Mouse (Mus musculus) lung, postnatal 25 days (tissue): ENCODE data around the gene 4930548H24Rik.
"Not testable (repeated sequence)": the region's sequence is repeated elsewhere in the genome, so short reads cannot be mapped to it uniquely, and the experiment has no call there.

Experiments used
- DNase-seq: peaks from one replicate; pipeline ENCODE4 v3.0.0; 2022; ENCODE audit warnings: low spot score

Gene 4930548H24Rik

DNA sequence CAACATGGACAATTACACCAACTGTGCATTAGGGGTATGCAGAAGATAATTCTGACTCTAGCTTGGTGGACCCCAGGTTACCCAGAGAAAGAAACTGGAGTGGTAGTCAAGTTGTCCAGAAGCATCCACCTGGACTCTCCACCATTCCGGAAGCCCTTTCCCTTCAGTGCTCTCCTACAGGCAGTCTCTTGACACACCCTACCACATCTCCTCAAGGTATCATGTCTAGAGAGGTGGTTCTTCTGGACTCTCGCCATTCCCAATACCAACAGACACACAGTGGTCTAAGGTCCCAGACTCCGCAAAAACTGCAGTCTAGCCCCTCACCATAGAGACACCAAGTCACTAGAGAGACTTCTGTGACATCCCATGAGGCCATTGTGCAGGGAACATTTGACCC lies at the start of gene 4930548H24Rik:
Gene 4930548H24Rik, plus strand, starts transcription at position 301 of the 400 bp plus-strand sequence.
- DNase-seq, result no peak

DNA sequence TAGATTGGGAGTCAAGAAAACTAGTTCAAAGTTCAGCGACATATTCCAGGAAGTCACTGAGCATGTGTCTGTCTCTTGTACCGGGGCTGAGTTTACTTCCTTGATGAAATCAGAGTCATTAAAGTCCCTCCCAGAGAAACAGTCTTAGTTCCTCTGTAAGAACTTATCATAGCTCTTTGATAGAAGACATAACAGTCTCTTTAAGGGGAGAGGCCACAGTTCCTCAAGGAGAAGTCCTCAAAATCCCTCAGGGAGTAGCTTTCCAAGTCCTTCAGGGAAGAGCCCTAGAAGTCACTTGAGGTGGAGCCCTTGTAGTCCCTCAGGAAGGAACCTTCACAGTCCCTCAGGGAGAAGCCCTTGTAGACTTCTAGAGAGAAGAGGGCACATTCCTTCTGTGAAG lies 34.2 kb upstream of the 4930548H24Rik start:
- DNase-seq, result peak; percentile 45

- peak; percentile 97 for DNase-seq
These were observed 33.5 kb upstream of the 4930548H24Rik start, which contains the start of gene Zfp512 for GRCm38 (mm10) chr5:31451878-31452561. Gene Zfp512, plus strand, starts transcription at chr5:31452431.

DNA sequence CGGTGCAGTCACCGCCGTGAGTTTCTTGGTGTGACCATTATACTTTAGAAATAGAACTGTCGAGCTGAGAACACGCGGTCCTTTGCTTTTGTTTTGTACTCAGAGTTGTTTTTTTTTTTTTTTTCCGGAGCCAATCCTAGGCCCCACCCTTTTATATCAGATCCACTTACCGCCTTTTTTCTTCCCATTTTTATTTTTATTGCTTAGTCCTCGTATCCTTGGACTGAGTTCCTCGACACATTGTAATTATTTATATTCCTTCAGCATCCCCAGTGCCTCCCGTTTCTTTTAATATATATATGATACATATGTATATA lies 33.0 kb upstream of the 4930548H24Rik start:
- no peak for DNase-seq

GRCm38 (mm10) chr5:31452886-31453410 lies 32.6 kb upstream of the 4930548H24Rik start:
- no peak for DNase-seq

GRCm38 (mm10) chr5:31467798-31468197 lies 17.7 kb upstream of the 4930548H24Rik start:
- DNase-seq, result peak; percentile 11

DNA sequence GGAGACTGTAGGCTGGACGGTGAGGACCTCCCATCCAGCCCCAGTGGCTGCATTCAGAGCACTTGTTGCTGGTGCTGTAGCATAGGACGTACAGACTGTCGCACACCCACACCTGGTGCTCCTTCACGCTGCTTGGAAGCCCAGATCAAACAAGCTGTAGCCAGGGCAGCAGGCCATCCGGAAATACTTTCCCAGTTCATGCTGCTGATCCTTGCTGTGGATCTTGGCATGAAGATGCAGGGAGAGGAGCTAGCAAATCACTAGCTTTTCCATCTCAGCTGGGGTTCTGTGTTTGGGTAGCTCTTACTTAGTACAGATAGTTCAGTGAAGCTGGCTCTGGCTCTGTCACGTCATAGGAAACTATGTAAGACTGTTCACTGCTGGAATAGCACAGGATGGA lies 15.8 kb upstream of the 4930548H24Rik start:
- no peak for DNase-seq

DNA sequence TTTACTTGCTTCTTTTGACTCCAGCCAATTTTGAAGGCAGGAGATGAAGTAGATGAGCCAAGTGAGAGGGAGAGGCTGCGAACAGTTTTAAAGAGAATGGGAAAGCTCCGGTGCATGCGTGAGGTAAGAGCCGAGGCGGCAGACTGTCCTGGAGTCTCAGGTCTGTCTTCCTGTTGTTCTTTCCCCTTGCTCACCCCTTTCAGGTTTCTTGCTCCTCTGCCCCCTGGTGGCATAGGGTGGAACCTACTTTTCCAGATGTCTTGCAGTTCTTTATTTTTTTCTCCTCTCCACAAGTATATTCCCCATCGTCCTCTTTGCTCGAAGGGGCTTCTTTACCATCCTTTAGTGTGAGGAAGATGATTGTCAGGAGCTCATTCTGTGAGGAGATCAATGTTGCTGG lies 15.2 kb upstream of the 4930548H24Rik start:
- peak; percentile 34 for DNase-seq

DNA sequence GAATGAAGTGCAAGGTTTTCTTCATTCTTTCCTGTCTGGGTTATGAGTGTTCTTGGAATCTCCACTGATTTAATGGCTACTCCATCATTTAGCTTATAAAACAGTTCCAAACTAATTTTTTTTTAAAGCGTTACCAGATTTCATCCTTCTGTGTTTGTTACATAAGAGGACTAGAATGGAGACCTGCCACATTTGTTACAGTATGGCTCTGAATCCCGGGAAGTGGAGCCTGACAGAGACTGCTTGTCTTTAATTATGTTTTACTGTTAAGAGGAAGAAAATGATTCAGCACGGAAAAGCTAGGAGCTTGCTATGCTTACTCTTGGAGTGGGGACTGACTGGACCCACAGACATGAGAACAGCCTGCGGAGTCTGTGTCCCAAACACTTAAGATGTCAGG lies 5.0 kb upstream of the 4930548H24Rik start:
- DNase-seq, result no peak

DNA sequence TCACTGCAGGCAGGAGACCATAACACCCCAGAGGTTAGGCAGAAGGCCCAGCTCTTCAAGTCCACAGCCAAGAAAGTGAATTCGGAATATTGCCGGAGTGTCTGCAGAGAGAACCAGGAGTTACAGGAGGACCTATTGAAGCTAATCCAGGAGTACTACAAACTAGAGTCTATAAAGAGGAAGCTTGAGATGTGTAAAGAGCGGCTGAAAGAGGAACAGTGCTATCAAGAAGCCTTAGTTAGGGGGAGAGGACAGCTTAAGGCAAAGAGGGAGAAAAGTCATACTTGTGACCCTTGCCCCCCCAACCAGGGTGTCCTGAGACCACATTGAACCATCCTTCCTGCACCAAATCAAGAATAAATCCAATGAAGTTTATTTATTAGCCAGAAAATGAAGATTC lies 2.3 kb downstream of the 4930548H24Rik start:
- DNase-seq, result no peak

DNA sequence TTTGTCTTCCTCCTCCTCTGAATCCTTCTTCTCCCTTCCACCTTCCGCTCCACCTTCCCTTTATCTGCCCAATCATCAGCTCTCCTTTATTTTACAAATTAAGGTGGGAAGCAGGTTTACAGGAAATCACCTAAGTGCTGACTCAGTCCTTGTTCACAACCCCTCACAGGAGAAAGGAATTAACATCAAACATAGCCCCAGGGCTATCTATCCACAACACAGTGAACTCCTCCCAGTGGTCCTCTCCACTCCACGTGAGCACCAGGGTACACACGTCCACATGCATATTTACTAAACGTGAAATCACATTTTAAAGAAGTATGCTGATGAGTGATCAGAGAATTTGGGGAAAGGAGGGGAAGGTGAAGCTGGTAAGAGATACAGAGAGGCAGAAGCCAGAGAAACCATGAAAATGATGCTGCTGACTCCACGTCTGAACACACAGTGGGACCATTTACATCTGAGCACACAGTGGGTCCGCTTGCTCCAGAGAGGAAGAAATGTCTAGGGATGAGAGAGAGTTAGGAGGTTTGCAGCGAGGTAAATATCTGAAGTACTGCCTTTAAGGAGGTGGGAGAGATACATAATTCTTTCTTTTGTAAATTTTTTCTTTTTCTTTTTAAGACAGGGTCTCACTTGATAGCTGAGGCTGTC lies 3.7 kb downstream of the 4930548H24Rik start:
- DNase-seq, result no peak

GRCm38 (mm10) chr5:31492031-31492430 lies 6.5 kb downstream of the 4930548H24Rik start:
- no peak for DNase-seq

DNA sequence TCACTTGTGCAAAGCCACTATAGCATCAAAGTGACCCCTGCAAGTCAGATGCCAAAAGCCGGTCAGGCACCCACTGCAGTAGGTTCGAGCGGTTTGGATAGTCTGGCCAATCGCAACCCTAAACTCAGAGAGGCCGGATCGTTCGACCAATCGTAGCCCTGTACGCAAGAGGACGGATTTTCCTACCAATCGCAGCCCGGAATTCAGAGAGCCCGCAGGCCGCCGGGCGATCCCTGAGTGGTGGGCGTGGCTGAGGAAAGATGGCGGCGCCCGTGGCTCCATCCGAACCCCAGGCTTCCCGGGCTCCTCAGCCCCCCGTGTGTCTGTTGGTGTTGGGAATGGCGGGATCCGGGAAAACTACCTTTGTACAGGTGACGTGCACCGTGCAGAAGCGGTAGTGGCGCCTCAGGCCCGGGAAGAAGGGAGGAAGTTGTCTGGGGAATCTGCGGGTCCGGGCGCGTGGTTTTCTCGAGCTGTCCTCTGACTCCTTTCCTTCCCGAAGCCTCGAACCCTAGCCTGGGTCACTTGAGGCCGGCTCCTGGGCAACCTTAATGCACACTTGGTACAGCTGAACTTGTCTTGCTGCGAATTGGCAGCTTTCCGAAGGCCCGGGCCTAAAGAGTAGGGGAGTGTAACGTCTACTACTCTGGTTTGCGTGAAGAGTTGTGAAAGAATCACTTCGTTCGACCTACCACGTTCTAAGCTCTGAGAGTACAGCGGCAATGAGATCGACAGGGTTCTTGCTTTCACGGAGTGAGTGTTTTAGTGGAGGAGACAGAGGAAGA lies 9.2 kb downstream of the 4930548H24Rik start, which contains the start of gene Gpn1:
Gene Gpn1, plus strand, starts transcription at position 229 of the 785 bp plus-strand sequence.
- DNase-seq, result peak; percentile 94

DNA sequence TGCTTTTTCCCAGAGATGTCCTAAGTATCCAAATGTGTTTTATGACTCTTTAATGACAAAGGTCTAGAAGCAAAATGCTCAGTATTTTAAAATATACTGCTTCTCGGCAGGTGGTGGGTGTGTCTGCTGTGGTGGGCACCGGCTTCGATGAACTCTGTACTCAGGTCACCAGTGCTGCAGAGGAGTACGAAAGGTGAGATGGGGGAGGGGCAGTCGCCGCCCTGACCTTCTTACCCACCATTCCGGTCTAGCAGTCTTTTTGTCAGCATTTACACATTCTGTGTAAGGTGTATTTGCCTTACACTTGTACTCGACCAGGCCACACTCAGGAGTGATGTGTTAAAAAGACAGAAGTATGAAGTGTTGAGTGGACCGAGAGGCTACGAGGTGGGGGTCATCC lies 19.3 kb downstream of the 4930548H24Rik start:
- DNase-seq, result no peak

DNA sequence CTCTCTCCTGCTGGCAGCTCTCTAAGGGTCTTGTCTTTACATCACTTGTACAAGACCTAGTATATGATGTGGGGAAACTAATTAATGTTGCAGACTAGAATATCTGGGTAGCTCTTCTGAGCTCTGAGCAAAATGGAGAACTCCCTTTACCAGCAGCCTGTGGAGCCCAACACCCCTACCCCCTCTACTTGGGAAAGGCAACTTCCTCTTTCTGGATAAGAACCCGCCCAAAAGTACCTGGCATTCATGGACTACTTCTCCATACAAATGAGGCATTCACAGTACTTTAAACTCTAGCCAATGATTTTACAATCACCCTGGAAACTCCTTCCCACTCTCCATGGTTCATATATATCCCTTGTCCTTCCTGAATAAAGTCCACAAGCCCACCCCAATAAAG lies 26.9 kb downstream of the 4930548H24Rik start:
- peak; percentile 33 for DNase-seq

- peak; percentile 5 for DNase-seq
These were observed 35.0 kb downstream of the 4930548H24Rik start for GRCm38 (mm10) chr5:31520556-31520955.

- DNase-seq, result peak; percentile 65
These were observed 41.0 kb downstream of the 4930548H24Rik start, which contains the start of gene Slc4a1ap for GRCm38 (mm10) chr5:31526354-31527116. Gene Slc4a1ap, plus strand, starts transcription at chr5:31526995.

GRCm38 (mm10) chr5:31527117-31527680 lies 41.7 kb downstream of the 4930548H24Rik start:
- no peak for DNase-seq

- DNase-seq, result not testable (repeated sequence)
These were observed 42.2 kb downstream of the 4930548H24Rik start, which contains the start of gene Supt7l for GRCm38 (mm10) chr5:31527707-31528106. Gene Supt7l, minus strand, starts transcription at chr5:31527807.

GRCm38 (mm10) chr5:31528560-31528959 lies 43.0 kb downstream of the 4930548H24Rik start:
- DNase-seq, result no peak

DNA sequence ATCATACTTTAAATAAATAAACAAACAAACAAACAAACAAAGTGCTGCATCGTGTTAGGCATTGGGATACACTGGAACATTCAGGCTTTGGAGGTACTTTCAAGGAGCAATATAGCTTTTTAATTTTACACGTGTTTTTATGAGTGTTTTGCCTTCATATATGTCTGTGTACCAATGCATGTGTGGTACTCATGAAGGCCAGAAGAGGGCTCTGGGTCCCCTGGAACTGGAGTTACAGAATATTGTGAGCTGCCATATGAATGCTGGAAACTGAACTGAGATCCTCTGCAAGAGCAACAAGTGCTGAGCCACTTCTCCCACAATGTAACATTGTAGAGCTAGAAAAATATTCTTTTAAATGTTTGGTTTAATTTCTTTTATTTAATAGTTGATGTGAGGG lies 49.7 kb downstream of the 4930548H24Rik start:
- DNase-seq, result no peak
